Mouse (Mus musculus) neural tube, embryonic 14.5 days (tissue): ENCODE data around the gene Xpo4. TPM values are rescaled to one million over a fixed set of nuclear protein-coding genes. Genes with fewer than 3 reads are reported as not detected.

ENCODE experiments used
- ATAC-seq: fragments of 200-750 bp; cut with Nextera tagmentation; 2 replicates; pipeline ENCODE4 v1.8.0; 2017; ENCODE audit warnings: low read depth, mild to moderate bottlenecking, moderate TSS enrichment, moderate library complexity
- H3K27ac ChIP-seq: fragments of 300-500 bp; sonication (generic); 2 replicates; pipeline ENCODE4 v1.5.1; 2014; ENCODE audit warnings: low read depth, mild to moderate bottlenecking, control low read depth, low read length, moderate library complexity, mixed read lengths
- H3K27me3 ChIP-seq: fragments of 300-500 bp; sonication (generic); 2 replicates; pipeline ENCODE4 v1.6.1; 2014; ENCODE audit warnings: low read length; ENCODE audit not compliant: control insufficient read depth, insufficient read depth
- H3K36me3 ChIP-seq: fragments of 300-500 bp; sonication (generic); 2 replicates; pipeline ENCODE4 v1.6.1; 2014; ENCODE audit warnings: low read length, mixed read lengths; ENCODE audit not compliant: control insufficient read depth, insufficient read depth
- H3K4me1 ChIP-seq: fragments of 300-500 bp; sonication (generic); 2 replicates; pipeline ENCODE4 v1.6.1; 2014; ENCODE audit warnings: low read length; ENCODE audit not compliant: control insufficient read depth, insufficient read depth
- H3K4me2 ChIP-seq: fragments of 300-500 bp; sonication (generic); 2 replicates; pipeline ENCODE4 v1.6.1; 2014; ENCODE audit warnings: mild to moderate bottlenecking, low read depth, low read length, control low read depth
- H3K4me3 ChIP-seq: fragments of 300-500 bp; sonication (generic); 2 replicates; pipeline ENCODE4 v1.5.1; 2014; ENCODE audit warnings: low read depth, low read length, control low read depth, mixed read lengths
- H3K9ac ChIP-seq: fragments of 300-500 bp; sonication (generic); replicated peaks from 2 replicates; pipeline ENCODE4 v1.6.1; 2014; ENCODE audit warnings: low read depth, mild to moderate bottlenecking, control low read depth, low read length, mixed read lengths
- H3K9me3 ChIP-seq: fragments of 300-500 bp; sonication (generic); 2 replicates; pipeline ENCODE4 v1.6.1; 2016; ENCODE audit warnings: low read length; ENCODE audit not compliant: control insufficient read depth
- WGBS: fragments of 180-500 bp; shearing (Covaris S2); extraction: QIAGEN DNeasy Blood & Tissue Kit; methylation state at CpG from one replicate; pipeline ENCODE4 v1.1.7; 2014; 5-methylcytosine and 5-hydroxymethylcytosine counted together
- polyA plus RNA-seq: library from polyadenylated mRNA; unstranded; fragments of >200 nt; fragmentation: Nextera tagmentation; extraction: Ambion mirVana; gene quantifications from 2 replicates; pipeline ENCODE4 v1.2.1, GENCODE M21; 2014

Gene Xpo4
- polyA plus RNA-seq, 1 experiment from 2014 or later = 18.0 TPM

GRCm38 (mm10) chr14:57543420-57544039 lies 121.7 kb downstream of the Xpo4 start:
- no peak for ATAC-seq
- H3K9ac ChIP-seq = no peak overlapping the region
- WGBS = 94% methylated on average over 13 of the region's 13 CpGs

DNA sequence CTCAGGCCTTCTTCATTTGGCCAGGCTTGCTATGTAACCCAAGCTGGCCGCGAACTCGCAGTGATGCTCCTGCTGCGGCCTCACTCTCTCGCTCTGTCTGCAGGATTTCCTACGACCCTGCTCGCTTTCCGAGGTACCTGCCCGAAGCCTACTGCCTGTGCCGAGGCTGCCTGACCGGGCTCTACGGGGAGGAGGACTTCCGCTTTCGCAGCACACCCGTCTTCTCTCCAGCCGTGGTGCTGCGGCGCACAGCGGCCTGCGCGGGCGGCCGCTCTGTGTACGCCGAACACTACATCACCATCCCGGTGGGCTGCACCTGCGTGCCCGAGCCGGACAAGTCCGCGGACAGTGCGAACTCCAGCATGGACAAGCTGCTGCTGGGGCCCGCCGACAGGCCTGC lies 123.0 kb downstream of the Xpo4 start:
- Histone ChIP-seq H3K4me3 (no peak overlapping the region), H3K27ac (no peak overlapping the region), H3K9ac (no peak overlapping the region), H3K9me3 (no peaks in the 10 kb centered on the region), H3K36me3 (no peaks in the 10 kb centered on the region), H3K4me2 (no peak overlapping the region), H3K4me1 (no peaks in the 10 kb centered on the region), H3K27me3 (no peaks in the 10 kb centered on the region)
- ATAC-seq = no peak
- 71% methylated on average over 34 of the region's 34 CpGs for WGBS

More at GRCm38 (mm10) chr14:57543420-57544039, 121.7 kb downstream of the Xpo4 start:
- H3K36me3 ChIP-seq = no peaks in the 10 kb centered on the region
- H3K4me2 ChIP-seq = no peak overlapping the region
- no peaks in the 10 kb centered on the region for H3K27me3 ChIP-seq
- H3K27ac ChIP-seq = no peak overlapping the region
- H3K4me3 ChIP-seq = no peak overlapping the region
- H3K4me1 ChIP-seq = no peaks in the 10 kb centered on the region
- no peaks in the 10 kb centered on the region for H3K9me3 ChIP-seq

DNA sequence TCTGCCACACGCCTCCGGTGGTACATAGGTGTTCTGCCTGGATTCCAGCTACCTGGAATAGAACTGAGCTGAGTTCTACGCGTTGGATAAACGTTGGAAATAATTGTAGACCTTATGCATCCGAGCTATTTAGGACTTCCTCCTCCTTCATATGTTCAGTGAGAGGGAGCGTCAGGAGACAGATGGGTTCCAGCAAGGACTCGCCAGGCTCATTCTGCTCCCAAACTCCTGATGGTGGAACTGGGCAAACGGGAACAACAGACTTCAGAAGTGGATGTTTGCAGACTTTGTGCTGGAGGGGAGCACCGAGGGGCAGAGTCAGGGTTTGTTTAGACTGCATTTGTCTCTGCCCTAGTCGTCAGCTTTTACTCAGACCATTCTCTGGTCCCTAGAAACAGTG lies 124.5 kb downstream of the Xpo4 start:
- Histone ChIP-seq H3K27ac (no peak overlapping the region), H3K36me3 (no peaks in the 10 kb centered on the region), H3K4me3 (no peak overlapping the region), H3K9me3 (no peaks in the 10 kb centered on the region), H3K9ac (no peak overlapping the region), H3K4me1 (no peaks in the 10 kb centered on the region), H3K27me3 (no peaks in the 10 kb centered on the region), H3K4me2 (no peak overlapping the region)
- ATAC-seq = no peak
- WGBS = 90% methylated on average over 11 of the region's 11 CpGs

DNA sequence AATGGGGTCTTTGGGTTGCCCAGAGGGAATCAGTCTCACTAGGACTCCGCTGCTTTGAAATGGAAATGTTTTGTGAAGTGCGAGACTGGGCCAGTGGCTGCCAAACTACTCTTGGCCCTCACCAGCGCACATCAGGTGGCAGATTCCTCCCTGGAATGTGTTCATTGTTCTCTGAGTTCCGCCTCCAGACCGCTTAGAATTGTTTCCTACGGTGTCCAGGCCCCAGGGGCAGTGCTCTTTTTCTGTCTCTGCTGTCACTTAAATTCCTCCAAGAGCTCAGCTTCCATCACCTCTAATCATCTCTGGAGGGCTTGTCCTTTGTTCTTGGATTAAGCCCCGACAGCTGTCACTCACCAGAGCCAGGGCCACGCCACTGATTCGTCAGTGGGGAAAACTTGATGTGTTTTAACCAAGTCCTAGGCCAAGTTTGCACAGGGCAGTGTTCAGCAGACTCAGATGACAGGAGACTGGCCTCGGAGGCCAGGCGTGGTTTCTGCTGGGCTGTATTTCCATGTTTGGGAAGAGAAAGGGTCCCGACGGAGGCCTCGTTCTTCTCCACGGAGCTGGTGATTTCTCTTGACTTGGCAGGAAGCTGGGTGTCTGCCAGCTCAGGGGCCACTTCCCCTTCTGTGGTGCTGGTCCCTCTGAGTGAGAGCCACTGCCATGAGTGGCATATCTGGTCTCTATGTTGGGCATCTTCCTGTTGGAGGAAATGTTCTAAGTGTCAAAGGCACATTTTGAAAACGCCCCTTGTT lies 127.8 kb downstream of the Xpo4 start:
- no peak overlapping the region for H3K27ac ChIP-seq
- no peaks in the 10 kb centered on the region for H3K9me3 ChIP-seq
- no peak overlapping the region for H3K4me2 ChIP-seq
- H3K9ac ChIP-seq = no peak overlapping the region
- no peaks in the 10 kb centered on the region for H3K36me3 ChIP-seq
- peaks cover 5% of the 10 kb centered on the region; the same call in 1 of the 2 replicates for H3K4me1 ChIP-seq
- 12% methylated on average over 16 of the region's 16 CpGs for whole genome bisulfite sequencing
- no peak for ATAC-seq
- H3K27me3 ChIP-seq = no peaks in the 10 kb centered on the region
- H3K4me3 ChIP-seq = no peak overlapping the region

- Histone ChIP-seq H3K9me3 (no peaks in the 10 kb centered on the region), H3K4me3 (no peak overlapping the region), H3K36me3 (no peaks in the 10 kb centered on the region), H3K27me3 (no peaks in the 10 kb centered on the region), H3K9ac (no peak overlapping the region), H3K27ac (no peak overlapping the region), H3K4me1 (peaks cover 5% of the 10 kb centered on the region; the same call in 1 of the 2 replicates), H3K4me2 (no peak overlapping the region)
- 42% methylated on average over 9 of the region's 9 CpGs for WGBS
- ATAC-seq = no peak
Measured at GRCm38 (mm10) chr14:57536820-57537219, 128.4 kb downstream of the Xpo4 start.

GRCm38 (mm10) chr14:57535646-57536045 lies 129.6 kb downstream of the Xpo4 start:
- Histone ChIP-seq H3K4me2 (no peak overlapping the region), H3K27me3 (no peaks in the 10 kb centered on the region), H3K9me3 (no peaks in the 10 kb centered on the region), H3K9ac (no peak overlapping the region), H3K27ac (no peak overlapping the region), H3K4me3 (no peak overlapping the region), H3K4me1 (peaks cover 5% of the 10 kb centered on the region; the same call in 1 of the 2 replicates), H3K36me3 (no peaks in the 10 kb centered on the region)
- ATAC-seq = no peak
- WGBS = 49% methylated on average over 6 of the region's 6 CpGs

DNA sequence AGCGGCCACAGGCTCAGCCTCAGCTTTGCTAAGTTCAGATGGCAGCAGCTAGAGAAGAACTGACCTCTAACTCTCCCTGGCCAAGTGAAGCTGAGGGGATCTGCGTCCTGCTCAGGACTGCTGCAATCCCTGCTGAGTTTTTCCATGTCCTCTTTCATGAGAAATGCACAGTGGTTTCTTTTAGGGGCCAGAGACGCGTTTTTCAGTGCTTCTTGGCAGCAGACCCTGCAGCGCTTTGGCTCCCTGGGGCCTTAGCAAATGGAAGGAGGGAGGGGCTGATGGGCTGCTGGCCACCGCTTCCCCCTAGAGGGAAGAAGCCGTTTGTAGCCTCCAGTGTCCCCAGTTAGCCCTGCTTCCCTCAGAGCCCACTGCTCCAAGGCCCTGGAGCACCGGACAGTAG lies 130.3 kb downstream of the Xpo4 start:
- H3K36me3 ChIP-seq = no peaks in the 10 kb centered on the region
- no peaks in the 10 kb centered on the region for H3K27me3 ChIP-seq
- peaks cover 5% of the 10 kb centered on the region; the same call in 1 of the 2 replicates for H3K4me1 ChIP-seq
- H3K9ac ChIP-seq = no peak overlapping the region
- H3K4me3 ChIP-seq = no peak overlapping the region
- peak; percentile 52; the same call in 1 of the 2 replicates for ATAC-seq
- 0 out of 2 replicates have a peak overlapping the region, but pooled peaks have one; percentile 1 for H3K4me2 ChIP-seq
- 11% methylated on average over 8 of the region's 8 CpGs for WGBS
- H3K9me3 ChIP-seq = no peaks in the 10 kb centered on the region
- H3K27ac ChIP-seq = no peak overlapping the region

- H3K36me3 ChIP-seq = no peaks in the 10 kb centered on the region
- no peak overlapping the region for H3K9ac ChIP-seq
- no peak overlapping the region for H3K27ac ChIP-seq
- 4% methylated on average over 5 of the region's 5 CpGs for WGBS
- peaks cover 5% of the 10 kb centered on the region; the same call in 1 of the 2 replicates for H3K4me1 ChIP-seq
- H3K4me2 ChIP-seq = no peak overlapping the region
- no peak for ATAC-seq
- no peaks in the 10 kb centered on the region for H3K9me3 ChIP-seq
- no peaks in the 10 kb centered on the region for H3K27me3 ChIP-seq
- H3K4me3 ChIP-seq = no peak overlapping the region
Measured at GRCm38 (mm10) chr14:57534346-57534745, 130.9 kb downstream of the Xpo4 start.

- no peaks in the 10 kb centered on the region for H3K36me3 ChIP-seq
- H3K4me2 ChIP-seq = no peak overlapping the region
- no peak overlapping the region for H3K4me3 ChIP-seq
- H3K27me3 ChIP-seq = no peaks in the 10 kb centered on the region
- no peak overlapping the region for H3K27ac ChIP-seq
- WGBS = 15% methylated on average over 11 of the region's 11 CpGs
- H3K9ac ChIP-seq = no peak overlapping the region
- no peak for ATAC-seq
- H3K4me1 ChIP-seq = peaks cover 5% of the 10 kb centered on the region; the same call in 1 of the 2 replicates
- no peaks in the 10 kb centered on the region for H3K9me3 ChIP-seq
Measured at GRCm38 (mm10) chr14:57533841-57534240, 131.4 kb downstream of the Xpo4 start.
